Mouse (Mus musculus) hindbrain, embryonic 15.5 days (tissue): ENCODE results near the gene Hnrnpa1. TPM values are rescaled to one million over a fixed set of nuclear protein-coding genes. Genes with fewer than 3 reads are reported as not detected.
A peak's percentile ranks its signal among the peaks of the same experiment; 100 is the strongest.

ENCODE experiments used
- ATAC-seq: fragments of 200-750 bp; cut with Nextera tagmentation; 2 replicates; pipeline ENCODE4 v1.8.0; 2017; ENCODE audit warnings: low read depth, moderate number of reproducible peaks, moderate TSS enrichment; ENCODE audit not compliant: low FRiP score
- H3K27ac ChIP-seq: fragments of 300-500 bp; sonication (generic); replicated peaks from 2 replicates; pipeline ENCODE4 v1.5.1; 2015; ENCODE audit warnings: mild to moderate bottlenecking, inconsistent platforms
- H3K27me3 ChIP-seq: fragments of 300-500 bp; sonication (generic); 2 replicates; pipeline ENCODE4 v1.6.1; 2015; ENCODE audit warnings: control low read depth, inconsistent platforms
- H3K36me3 ChIP-seq: fragments of 300-500 bp; sonication (generic); 2 replicates; pipeline ENCODE4 v1.6.1; 2015; ENCODE audit warnings: control low read depth, inconsistent platforms
- H3K4me1 ChIP-seq: fragments of 300-500 bp; sonication (generic); replicated peaks from 2 replicates; pipeline ENCODE4 v1.6.1; 2015; ENCODE audit warnings: control low read depth, inconsistent platforms
- H3K4me2 ChIP-seq: fragments of 300-500 bp; sonication (generic); 2 replicates; pipeline ENCODE4 v1.6.1; 2015; ENCODE audit warnings: moderate library complexity, mild to moderate bottlenecking, inconsistent platforms
- H3K4me3 ChIP-seq: fragments of 300-500 bp; sonication (generic); 2 replicates; pipeline ENCODE4 v1.5.1; 2015; ENCODE audit warnings: mild to moderate bottlenecking, inconsistent platforms
- H3K9ac ChIP-seq: fragments of 300-500 bp; sonication (generic); 2 replicates; pipeline ENCODE4 v1.6.1; 2015; ENCODE audit warnings: inconsistent platforms
- H3K9me3 ChIP-seq: fragments of 300-500 bp; sonication (generic); 2 replicates; pipeline ENCODE4 v1.6.1; 2016; ENCODE audit warnings: control low read depth, inconsistent platforms
- WGBS: fragments of 180-500 bp; shearing (Covaris S2); methylation state at CpG from one replicate; pipeline ENCODE4 v1.1.7; 2015; 5-methylcytosine and 5-hydroxymethylcytosine counted together
- polyA plus RNA-seq: library from polyadenylated mRNA; unstranded; fragments of >200 nt; fragmentation: Nextera tagmentation; extraction: Ambion mirVana; gene quantifications from 2 replicates; pipeline ENCODE4 v1.2.1, GENCODE M21; 2015

Hnrnpa1 gene
- polyA plus RNA-seq = 629 and 665 TPM in 2 replicates

DNA sequence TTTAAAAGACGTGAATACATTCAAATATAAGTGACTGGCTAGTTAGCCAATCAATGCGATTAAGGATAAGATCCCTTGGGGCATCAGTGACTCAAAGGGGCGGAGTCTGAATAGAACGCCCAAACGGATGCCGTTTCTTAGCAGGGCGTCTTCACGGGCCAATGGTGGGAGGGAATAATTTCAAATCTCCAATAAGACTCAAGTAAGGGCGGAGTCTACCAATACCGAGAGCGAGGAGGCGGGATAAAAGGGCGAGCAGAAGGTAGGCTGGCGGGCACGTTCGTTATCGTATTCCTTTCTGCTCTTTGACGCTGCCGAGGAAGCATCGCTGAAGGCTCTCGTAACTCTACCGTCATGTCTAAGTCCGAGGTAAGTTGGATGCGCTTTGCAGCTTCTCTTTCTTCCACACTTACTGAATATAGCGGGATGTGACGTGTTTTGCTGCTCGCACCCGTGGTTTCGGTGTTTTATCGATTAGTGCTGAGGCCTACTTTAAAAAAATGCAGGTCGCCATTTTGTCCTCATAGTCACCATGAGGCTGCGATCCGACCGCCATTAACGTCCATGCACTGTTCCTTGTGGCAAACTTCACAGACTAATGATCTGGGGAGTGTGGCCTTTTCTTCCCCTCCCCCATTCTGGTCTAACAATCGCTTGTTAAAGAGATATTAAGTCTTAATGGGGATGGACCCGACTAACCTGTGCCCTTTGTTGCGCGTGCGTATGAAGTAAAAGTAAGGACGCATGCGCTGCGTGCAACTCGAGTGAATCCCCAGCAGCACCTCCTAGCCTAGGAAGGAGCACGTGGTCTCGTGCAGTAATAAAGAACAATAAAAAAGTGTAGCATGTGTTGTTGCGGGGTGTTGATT, at the start of gene Hnrnpa1:
Gene Hnrnpa1 (plus strand): TSS at position 273 of the 869 bp plus-strand sequence.
- Histone ChIP-seq H3K36me3 (peaks cover 27% of the 10 kb centered on the region), H3K4me2 (peak within 1 kb of the TSS; percentile 82), H3K9ac (peak within 1 kb of the TSS; percentile 83), H3K9me3 (no peaks in the 10 kb centered on the region), H3K27me3 (no peaks in the 10 kb centered on the region), H3K4me3 (peak within 1 kb of the TSS; percentile 84), H3K27ac (peak within 1 kb of the TSS; percentile 97), H3K4me1 (peaks cover 58% of the 10 kb centered on the region)
- WGBS = under 1% methylated on average over 47 of the region's 47 CpGs
- ATAC-seq = peak; percentile 93

DNA sequence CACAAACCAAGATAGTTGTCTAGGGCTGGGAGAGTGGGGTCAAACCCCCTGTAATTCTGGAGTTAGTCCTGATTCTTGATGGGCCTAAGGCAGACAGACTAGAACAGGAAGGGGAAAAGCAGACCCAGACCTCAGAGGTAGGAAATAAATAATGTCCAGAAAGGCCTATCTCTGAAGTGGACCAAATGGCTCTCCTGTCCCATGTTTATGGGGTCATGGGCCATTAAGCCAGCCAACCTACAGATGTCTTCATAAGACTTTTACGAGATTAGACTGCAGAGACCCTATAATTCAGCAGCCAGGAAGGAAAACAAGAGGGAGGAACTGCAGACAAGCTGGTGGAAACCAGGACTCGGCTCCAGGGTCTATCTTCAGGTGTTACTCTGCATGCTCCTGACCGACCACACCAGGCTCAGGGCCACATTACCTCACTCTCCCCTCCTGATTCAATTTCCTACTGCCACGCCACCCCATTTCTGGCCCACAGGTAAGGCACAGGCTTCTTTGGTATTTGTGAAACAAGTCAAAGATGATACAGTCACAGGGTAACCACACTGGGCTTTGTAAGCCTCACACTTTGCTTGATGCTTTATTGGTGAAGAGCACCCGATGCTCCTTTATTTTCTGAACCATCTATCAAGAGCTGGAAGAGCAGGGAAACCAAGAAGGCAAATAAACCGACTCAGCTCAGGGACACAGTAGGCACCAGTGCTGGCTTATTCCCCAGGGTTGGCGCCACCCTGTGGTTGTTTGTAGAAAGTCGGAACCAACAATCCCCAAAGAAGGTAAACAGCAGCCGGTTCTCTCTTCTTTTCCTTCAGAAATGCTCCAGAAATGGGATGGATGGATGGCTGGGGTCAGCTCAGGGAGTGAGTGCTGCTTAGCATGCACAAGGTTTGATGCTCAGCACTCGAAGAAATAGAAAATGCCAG, 49.4 kb upstream of the Hnrnpa1 start:
- no peak for ATAC-seq
- no peak overlapping the region for H3K9ac ChIP-seq
- no peaks in the 10 kb centered on the region for H3K9me3 ChIP-seq
- H3K4me1 ChIP-seq = 0 out of 2 replicates have a peak, but pooled peaks cover 8% of the 10 kb centered on the region
- WGBS = 60% methylated on average over 10 of the region's 10 CpGs
- no peak overlapping the region for H3K27ac ChIP-seq
- H3K36me3 ChIP-seq = peaks cover 17% of the 10 kb centered on the region
- H3K4me2 ChIP-seq = no peak overlapping the region
- H3K27me3 ChIP-seq = no peaks in the 10 kb centered on the region
- no peak overlapping the region for H3K4me3 ChIP-seq

DNA sequence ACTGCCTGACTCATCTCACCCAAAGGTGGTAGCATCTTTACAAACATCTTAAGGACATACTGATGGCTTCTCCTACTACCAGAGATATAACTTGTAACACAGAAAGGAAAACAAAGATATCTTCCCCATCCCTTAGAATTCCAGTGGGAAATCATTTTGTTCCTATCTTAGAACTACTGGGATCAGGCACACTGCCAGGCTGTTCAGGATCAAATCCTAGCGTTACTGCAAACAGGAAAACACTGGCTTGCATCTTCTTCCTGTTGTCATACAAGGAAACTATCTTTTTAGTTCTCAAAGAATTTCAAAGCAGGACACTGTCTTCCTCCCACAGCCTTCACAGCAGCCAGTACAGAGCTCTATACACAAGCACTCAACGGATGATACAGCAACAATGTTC, 46.6 kb upstream of the Hnrnpa1 start:
- 80% methylated on average over 2 of the region's 2 CpGs for WGBS
- H3K27me3 ChIP-seq = no peaks in the 10 kb centered on the region
- H3K9ac ChIP-seq = no peak overlapping the region
- no peak overlapping the region for H3K4me2 ChIP-seq
- H3K9me3 ChIP-seq = no peaks in the 10 kb centered on the region
- 0 out of 2 replicates have a peak, but pooled peaks cover 8% of the 10 kb centered on the region for H3K4me1 ChIP-seq
- H3K27ac ChIP-seq = no peak overlapping the region
- H3K36me3 ChIP-seq = peaks cover 37% of the 10 kb centered on the region
- no peak overlapping the region for H3K4me3 ChIP-seq
- ATAC-seq = no peak

DNA sequence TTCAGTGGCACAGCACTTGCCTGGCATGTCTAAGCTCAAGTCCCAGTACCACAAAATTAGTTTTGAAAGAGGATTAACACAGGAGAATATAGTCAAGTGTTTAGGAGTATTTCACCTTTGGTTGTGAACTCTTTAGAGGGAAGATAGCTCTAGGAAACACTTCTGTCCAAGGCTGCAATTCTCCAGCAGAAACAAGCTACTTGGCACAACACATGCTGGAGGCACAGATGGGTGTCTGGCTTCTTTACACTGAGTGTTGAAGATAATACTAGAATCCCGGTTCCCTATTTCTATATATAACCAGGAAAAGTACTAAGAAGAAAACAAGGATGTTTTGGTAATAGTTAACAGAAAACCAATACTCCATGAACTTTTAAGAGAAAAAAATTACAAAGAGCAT, 43.4 kb upstream of the Hnrnpa1 start:
- H3K27ac ChIP-seq = no peak overlapping the region
- WGBS = 94% methylated on average over 1 of the region's 1 CpGs
- no peak overlapping the region for H3K4me2 ChIP-seq
- H3K4me3 ChIP-seq = no peak overlapping the region
- no peak overlapping the region for H3K9ac ChIP-seq
- H3K9me3 ChIP-seq = no peaks in the 10 kb centered on the region
- H3K36me3 ChIP-seq = peaks cover 48% of the 10 kb centered on the region
- no peaks in the 10 kb centered on the region for H3K27me3 ChIP-seq
- peaks cover 2% of the 10 kb centered on the region; the same call in 1 of the 2 replicates for H3K4me1 ChIP-seq
- no peak for ATAC-seq

DNA sequence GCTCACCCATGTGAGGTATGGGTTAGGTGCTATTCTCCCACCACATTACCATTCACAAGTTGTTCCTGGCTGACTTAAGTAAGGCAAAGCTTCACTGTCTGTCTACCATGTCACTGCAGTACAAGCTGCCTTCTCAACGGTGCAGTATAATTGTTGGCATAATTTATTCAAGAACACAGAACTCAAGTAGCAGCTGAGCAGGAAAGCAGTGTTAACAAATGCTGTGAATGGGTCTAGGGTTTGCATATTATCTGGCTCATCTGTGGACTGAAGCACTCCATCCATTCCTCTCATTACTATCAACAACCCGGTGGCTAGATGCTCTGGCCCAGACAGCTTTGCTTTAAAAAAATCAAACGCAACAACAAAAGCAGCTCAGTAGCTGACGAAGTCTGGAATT, 42.4 kb upstream of the Hnrnpa1 start:
- ATAC-seq = no peak
- Histone ChIP-seq H3K4me2 (no peak overlapping the region), H3K4me3 (no peak overlapping the region), H3K27me3 (no peaks in the 10 kb centered on the region), H3K36me3 (peaks cover 43% of the 10 kb centered on the region), H3K9ac (no peak overlapping the region), H3K27ac (no peak overlapping the region), H3K4me1 (peaks cover 11% of the 10 kb centered on the region), H3K9me3 (no peaks in the 10 kb centered on the region)
- 78% methylated on average over 4 of the region's 4 CpGs for WGBS

DNA sequence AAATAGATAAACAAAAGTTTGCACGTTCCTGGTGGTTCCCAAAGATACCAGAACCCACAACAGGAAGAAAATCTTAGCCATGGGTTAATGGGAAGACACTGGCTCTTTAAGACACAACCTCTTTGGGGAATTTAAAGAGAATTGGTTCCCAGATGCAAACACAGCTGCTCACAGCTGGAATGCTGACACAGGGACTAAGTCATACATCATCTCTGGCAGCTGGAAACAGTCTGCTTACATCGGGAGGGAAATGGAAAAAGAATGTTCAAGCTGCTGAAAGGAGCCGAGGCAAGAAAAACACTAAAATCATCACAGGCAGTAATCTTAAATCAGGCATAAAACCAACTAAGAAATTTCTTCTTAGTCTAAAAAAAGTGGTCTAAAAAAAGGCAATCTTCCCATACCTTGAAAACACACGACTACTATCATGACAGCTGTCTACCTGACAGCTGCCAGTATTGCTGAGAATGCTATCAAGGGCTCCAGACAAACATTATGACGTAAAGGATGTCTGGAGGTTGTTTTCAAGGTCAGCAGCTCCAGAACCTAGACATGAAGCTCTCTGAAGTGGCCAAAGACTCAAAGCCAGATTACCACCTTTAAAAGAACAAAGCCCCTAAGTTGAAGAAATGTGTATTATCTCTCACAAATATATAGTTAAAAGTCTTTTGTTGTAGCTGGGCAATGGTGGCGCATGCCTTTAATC, 38.0 kb upstream of the Hnrnpa1 start:
- Histone ChIP-seq H3K9ac (no peak overlapping the region), H3K4me2 (no peak overlapping the region), H3K36me3 (peaks cover 56% of the 10 kb centered on the region), H3K4me3 (no peak overlapping the region), H3K4me1 (peaks cover 11% of the 10 kb centered on the region), H3K27me3 (no peaks in the 10 kb centered on the region), H3K27ac (peak overlapping the region; percentile 77), H3K9me3 (no peaks in the 10 kb centered on the region)
- 49% methylated on average over 6 of the region's 6 CpGs for WGBS
- no peak for ATAC-seq

DNA sequence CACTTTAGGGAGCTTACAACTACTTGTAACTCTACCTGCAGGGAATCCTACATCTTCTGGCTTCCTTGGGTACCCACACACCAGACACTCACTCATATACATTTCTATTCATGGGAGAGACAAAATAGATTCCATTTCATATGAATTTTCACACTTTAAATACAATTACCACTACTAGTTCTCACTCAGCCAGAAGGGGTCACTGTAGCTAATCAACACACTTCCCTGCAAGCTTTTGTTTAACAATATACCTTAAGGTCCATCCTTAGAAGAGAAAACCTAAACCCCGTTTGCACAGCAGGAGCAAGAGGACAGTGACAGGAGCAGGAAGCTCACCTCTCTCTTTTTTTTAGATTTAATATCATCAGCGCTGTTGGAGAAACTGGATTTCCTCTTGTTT, 35.1 kb upstream of the Hnrnpa1 start:
- H3K36me3 ChIP-seq = peaks cover 44% of the 10 kb centered on the region
- no peak overlapping the region for H3K4me2 ChIP-seq
- no peak overlapping the region for H3K27ac ChIP-seq
- WGBS = 59% methylated on average over 2 of the region's 2 CpGs
- no peak for ATAC-seq
- H3K4me1 ChIP-seq = peaks cover 11% of the 10 kb centered on the region
- no peaks in the 10 kb centered on the region for H3K27me3 ChIP-seq
- H3K4me3 ChIP-seq = no peak overlapping the region
- H3K9ac ChIP-seq = no peak overlapping the region
- no peaks in the 10 kb centered on the region for H3K9me3 ChIP-seq

DNA sequence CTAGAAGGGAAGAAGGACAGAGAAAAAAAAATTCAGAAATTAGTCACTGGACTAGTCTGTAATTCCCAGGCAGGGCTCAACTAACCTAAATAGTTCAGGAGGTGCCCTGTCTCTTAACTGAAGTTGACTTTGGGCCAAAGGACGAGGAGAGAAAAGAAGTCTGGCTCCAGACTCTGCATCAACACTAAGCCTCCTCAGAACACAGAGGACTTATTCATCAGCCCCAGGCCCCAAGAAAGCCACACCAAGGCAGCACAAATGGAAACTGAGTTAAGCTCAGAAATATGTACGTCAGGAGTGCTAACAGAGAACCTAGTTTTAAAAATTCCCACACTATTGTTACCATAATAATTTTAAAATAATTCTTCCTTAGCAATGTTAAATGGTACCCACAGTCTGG, 26.1 kb upstream of the Hnrnpa1 start:
- Histone ChIP-seq H3K9ac (peak overlapping the region; percentile 36; the same call in 1 of the 2 replicates), H3K36me3 (peaks cover 18% of the 10 kb centered on the region), H3K9me3 (no peaks in the 10 kb centered on the region), H3K27ac (peak overlapping the region; percentile 73), H3K4me1 (peaks cover 44% of the 10 kb centered on the region), H3K4me2 (peak overlapping the region; percentile 51), H3K4me3 (peak overlapping the region; percentile 27), H3K27me3 (no peaks in the 10 kb centered on the region)
- ATAC-seq = no peak
- WGBS = 16% methylated on average over 2 of the region's 2 CpGs

DNA sequence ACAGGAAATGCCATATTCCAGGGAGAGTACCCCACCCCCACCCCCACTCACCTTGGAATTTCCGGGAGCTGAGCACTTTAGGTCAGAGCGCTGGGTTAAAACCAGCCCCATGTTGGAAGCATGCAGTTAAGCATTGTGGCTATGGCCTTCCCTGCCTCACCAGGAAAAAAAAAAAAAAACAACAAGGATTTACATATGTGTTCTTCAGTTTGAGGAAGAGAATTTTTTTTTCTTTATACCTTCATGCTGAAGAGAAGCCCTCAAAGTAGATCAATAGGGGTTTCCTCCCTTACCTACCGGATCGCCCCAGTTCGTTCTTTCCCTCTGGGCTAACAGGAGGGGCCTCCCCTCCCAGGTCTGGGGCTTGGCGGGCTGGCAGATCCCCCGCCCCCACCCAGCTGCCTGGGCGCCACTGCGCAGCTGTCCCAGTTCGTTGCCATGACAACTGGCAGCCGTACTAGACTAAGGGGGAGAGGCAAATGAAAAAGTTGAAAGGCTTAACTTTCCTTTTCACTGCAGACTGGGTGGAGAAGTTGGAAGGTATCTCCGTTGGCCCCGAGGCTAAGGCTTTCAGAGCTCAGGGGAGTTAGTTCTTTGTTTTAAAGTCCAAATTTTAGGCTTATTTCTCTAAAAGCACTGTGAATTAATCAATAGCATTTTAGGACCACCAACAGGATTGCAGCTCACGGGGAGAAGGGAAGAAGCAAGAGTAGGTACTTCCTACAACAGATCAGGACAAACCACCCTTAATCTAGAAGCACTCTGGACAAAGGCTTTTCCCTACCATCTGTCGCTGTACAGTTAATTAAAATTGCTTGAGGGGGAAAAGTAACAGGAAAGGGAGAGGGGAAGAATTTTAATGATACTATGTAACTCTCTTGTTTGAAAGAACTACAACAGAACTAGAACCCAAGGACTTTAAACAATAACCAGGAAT, 25.0 kb upstream of the Hnrnpa1 start:
- Histone ChIP-seq H3K27me3 (no peaks in the 10 kb centered on the region), H3K36me3 (peaks cover 18% of the 10 kb centered on the region)
- ATAC-seq = peak; percentile 95

DNA sequence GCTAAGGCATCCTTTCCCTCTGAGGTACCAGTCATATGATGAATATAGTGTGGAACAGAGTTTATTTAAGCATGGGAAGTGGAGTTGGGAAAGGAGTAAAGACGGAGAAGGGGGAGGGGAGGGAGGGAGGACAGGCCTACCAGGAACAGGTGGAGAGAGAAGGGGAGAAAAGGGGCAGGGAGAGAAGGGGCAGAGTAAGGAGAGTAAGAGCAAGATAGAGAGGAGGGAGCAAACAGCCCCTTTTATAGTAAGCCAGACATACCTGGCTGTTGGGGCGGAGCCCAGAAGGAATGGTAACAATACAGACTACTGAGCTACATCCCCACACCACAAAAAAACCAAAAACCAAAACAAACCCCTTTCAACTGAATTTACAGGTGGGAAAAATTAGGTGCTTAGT, 24.2 kb upstream of the Hnrnpa1 start:
- Histone ChIP-seq H3K27me3 (no peaks in the 10 kb centered on the region), H3K9ac (no peak overlapping the region), H3K36me3 (peaks cover 18% of the 10 kb centered on the region), H3K4me1 (peaks cover 44% of the 10 kb centered on the region), H3K4me2 (peak overlapping the region; percentile 64), H3K27ac (peak overlapping the region; percentile 91), H3K9me3 (no peaks in the 10 kb centered on the region), H3K4me3 (0 out of 2 replicates have a peak overlapping the region, but pooled peaks have one; percentile 49)
- no peak for ATAC-seq
- 25% methylated on average over 2 of the region's 2 CpGs for WGBS

More for the DNA sequence above, 25.0 kb upstream of the Hnrnpa1 start:
- H3K4me3 ChIP-seq = peak overlapping the region; percentile 49
- peak overlapping the region; percentile 91 for H3K27ac ChIP-seq
- under 1% methylated on average over 15 of the region's 15 CpGs for WGBS
- no peaks in the 10 kb centered on the region for H3K9me3 ChIP-seq
- H3K4me2 ChIP-seq = peak overlapping the region; percentile 64
- peak overlapping the region; percentile 49 for H3K9ac ChIP-seq
- peaks cover 44% of the 10 kb centered on the region for H3K4me1 ChIP-seq
